Mouse (Mus musculus) olfactory bulb, adult 2 months (tissue): ENCODE results near the gene Haus4.

Experiments
- CTCF ChIP-seq: fragments of 200-500 bp; IDR thresholded peaks from 2 replicates; pipeline ENCODE4 v1.5.1; 2012; ENCODE audit warnings: low read depth, mild to moderate bottlenecking, low read length, moderate library complexity; ENCODE audit not compliant: insufficient read depth
- POLR2A ChIP-seq: fragments of 200-500 bp; IDR thresholded peaks from 2 replicates; pipeline ENCODE4 v1.6.1; 2012; ENCODE audit warnings: mild to moderate bottlenecking, low read depth, low read length, moderate library complexity; ENCODE audit not compliant: insufficient read depth

- no peak for TF ChIP-seq POLR2A
- TF ChIP-seq CTCF, result no peak
Observed at GRCm38 (mm10) chr14:54591056-54591455, 36.6 kb upstream of the Haus4 start.
